Mouse (Mus musculus) urinary bladder, postnatal 25 days (tissue): ENCODE results near the gene Sgpp2.

Experiments used
- DNase-seq: peaks from one replicate; pipeline ENCODE4 v3.0.0; 2022; ENCODE audit warnings: low spot score

The Sgpp2 gene

GRCm38 (mm10) chr1:78310021-78310752 is at the start of gene Sgpp2:
Gene Sgpp2, plus strand, starts transcription at chr1:78310345.
- DNase-seq = peak; percentile 25

DNA sequence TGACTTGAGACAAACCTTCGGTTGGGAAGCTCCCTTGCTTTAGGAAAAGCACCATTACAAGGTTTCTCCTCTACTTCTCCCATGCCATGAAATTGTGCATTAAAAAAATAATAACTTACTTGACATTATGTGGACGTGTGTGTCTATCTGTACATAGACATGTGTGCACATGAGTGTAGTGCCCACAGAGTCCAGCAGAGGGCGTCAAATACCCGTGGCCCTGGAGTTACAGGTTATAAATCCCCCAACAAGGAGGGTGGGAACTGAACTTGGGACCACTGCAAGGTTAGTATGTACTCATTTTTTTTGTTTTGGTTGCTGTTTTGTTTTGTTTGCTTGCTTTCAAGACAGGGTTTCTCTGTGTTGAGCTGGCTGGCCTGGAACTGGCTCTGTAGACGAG is 42.6 kb upstream of the Sgpp2 start:
- no peak for DNase-seq

GRCm38 (mm10) chr1:78272915-78273314 is 37.2 kb upstream of the Sgpp2 start:
- DNase-seq = no peak

- no peak for DNase-seq
These were observed 31.0 kb upstream of the Sgpp2 start for GRCm38 (mm10) chr1:78279128-78279527.

DNA sequence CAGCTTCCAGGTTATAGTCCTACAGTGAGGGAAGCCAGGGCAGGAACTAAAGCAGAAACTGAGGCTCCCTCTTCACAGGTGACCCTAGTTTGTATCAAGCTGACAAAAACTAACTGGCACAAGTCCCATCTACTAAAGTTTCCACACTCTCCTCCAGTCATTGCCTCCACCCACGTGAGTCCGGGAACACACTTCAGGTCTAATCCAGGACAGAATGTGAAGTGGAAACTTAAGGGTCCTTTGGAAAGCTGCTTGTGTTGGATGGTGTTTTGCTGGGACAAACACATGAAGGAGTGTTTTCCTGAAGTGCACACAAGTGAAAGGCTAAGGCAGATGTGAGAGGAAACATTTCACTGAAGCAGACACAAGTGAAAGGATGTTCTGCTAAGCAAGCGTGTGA is 17.7 kb upstream of the Sgpp2 start:
- no peak for DNase-seq

DNA sequence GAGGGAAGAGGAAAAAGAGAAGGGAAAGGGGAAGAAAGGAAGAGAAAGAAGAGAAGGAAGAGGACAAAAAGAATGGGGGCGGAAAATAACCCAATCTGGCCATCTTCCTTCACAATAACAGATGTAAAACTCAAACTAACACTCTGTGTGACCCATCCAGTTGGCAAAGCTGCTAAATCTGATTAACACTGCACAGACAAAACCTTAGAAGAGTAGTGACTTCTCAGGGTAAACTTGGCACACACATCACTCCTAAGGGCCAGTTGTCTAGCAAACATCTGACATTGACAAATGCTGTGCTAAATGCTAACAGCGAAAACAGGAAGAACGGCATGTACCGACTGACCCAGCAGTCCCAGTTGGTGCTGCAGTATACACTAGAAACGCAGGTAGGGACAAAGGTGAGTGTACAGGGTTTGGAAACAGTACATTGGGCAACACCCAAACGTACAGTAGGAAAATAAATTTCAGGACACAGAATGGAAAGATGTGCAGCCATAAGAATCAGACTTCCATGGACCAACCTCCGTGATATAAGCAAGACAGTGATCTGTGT is 10.4 kb upstream of the Sgpp2 start:
- DNase-seq = no peak

GRCm38 (mm10) chr1:78308688-78309087 is 1.5 kb upstream of the Sgpp2 start:
- DNase-seq = no peak

- DNase-seq = no peak
These were observed 865 bp upstream of the Sgpp2 start for GRCm38 (mm10) chr1:78309280-78309679.

DNA sequence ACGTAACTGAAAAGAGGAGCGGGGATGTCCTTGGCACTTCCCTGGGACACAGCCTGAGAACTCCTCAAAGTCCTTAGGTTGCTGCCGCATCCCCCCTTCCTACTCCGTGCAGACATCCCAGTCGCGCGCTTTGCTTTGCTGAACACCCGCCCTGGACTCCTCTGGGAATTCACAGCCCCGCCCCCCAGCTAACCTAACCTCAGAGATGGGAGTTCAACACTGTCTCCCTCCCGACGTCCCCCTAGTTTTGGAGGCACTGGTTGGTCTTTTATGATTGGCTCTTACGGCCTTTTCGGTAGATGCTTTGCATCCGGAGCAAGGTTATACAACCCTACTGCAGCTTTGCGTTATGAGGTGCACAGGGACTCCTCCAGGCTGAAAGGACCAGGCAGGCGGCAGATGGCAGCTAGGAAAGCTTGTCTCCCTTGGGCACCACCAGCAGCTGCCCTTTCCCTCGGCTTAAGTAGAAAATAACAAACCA is 756 bp downstream of the Sgpp2 start:
- DNase-seq = no peak

- no peak for DNase-seq
These were observed 1.3 kb downstream of the Sgpp2 start for GRCm38 (mm10) chr1:78311482-78311881.

GRCm38 (mm10) chr1:78312917-78313316 is 2.8 kb downstream of the Sgpp2 start:
- no peak for DNase-seq

- DNase-seq = no peak
These were observed 3.8 kb downstream of the Sgpp2 start for GRCm38 (mm10) chr1:78313961-78314360.

DNA sequence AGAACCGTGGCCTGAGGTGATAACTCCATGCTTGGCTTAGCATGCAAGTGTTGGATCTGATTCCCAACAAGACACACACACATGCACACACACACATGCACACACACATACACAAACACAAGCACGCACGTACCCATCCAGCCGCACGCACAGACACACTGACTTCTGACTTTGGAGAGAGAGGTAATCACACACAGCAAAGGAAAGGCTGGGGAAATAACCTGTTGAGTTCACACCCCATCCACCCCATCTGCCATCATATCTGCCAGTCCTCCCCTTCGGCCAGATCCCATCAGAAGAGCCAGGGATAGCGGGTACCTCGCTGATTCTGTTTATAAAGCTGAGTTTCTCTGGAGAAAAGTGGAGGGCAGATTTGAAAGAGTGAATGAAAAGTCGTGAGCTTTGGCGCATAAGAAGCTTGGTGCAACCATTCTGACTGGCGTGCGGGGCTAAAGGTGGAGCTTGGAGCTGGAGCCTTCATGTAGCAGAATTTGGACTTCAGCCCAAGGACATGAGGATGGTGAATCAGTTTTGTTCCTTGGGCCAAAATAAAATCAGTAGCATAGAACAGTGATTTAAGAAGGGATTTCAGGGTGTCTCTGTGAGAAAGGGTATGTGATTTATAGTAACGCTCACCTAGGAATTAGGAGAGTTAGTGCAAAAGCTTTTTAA is 8.1 kb downstream of the Sgpp2 start:
- no peak for DNase-seq

DNA sequence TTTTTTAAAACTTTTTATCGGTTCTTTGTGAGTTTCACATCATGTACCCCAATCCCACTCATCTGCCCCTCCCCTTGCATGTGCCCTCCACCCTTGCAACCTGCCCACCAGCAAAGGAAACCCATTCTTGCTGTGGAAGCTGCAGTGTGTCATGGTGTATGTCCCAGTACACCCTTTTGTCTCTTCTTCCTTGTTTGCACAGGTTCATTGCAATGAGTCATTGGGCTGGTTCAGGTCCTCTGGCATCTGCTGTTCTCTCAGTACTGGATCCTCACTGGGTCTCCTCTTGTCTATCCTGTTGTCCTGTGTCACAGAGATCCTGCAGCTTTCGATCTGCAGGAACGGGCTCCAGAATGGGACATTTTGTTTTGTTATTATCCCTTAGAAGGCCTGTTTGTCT is 10.1 kb downstream of the Sgpp2 start:
- DNase-seq = no peak

DNA sequence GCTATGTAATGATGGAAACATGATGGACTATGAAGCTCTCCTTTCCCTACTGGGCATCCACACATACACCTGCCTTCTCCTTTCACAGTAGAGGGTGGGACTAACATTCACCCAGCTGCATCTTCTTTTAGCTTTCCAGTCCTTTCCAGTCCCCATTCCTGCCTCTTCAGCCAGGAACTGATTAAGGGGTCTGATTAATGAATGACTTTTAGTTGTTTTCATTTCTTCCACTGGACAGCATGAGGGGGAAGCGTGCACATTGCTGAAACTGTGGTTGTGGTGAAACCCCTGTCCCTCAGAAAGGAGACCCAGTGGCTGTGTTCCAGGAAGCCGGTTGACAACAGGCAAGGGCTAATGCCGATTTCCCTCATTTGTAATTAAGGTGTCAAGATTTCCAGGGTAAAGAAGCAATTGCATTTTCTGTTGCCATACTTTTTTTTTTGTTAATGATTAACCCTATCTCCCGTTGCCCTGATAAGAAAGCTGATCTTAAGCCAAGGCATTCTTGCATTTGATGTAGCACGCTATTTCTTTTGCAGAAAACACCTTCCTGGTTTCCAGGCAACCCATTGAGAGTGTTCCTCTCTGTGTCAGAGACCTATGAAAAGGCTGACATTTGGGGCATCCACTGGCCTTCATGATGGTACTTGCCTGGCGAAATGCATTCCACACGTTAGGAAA is 12.1 kb downstream of the Sgpp2 start:
- DNase-seq = no peak

GRCm38 (mm10) chr1:78322844-78323243 is 12.7 kb downstream of the Sgpp2 start:
- no peak for DNase-seq

DNA sequence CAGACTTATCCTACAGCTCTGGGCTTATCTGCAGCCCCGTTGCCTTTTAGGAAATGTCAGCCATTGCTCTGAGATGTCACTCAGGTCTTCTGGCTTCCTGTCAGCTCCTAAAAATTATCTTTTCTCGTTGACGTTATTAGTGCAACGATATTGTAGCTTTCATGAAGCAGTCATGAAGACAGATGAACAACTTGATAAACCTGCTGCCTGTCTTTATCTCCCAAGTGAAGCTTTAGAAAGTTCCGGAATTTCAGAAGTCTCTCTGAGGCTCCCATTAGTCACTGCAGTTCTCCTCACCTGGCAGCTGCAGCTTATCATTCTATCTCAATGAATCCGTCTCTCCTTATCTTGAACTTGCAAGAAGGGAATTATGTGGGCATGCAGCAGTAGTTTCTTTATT is 13.9 kb downstream of the Sgpp2 start:
- DNase-seq = no peak

DNA sequence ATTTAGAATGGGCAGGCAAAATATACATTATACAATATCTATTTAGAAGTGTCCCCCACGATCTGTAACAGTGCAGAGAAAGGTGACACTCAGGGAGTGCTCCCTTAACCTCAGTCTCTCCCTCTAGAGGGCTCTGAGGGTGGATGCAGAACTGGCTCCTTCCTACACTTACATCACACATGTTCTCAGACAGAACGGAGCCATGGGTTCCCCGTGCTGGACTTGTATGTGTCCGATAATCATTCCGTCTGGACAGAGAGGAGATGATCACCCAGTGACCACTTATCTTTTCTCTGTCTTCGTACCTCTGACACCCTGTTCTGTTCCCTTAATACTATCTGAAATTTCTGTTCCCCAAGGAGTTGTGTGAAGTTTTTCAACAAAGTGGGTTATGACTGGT is 15.7 kb downstream of the Sgpp2 start:
- no peak for DNase-seq

GRCm38 (mm10) chr1:78328646-78329045 is 18.5 kb downstream of the Sgpp2 start:
- DNase-seq = no peak

DNA sequence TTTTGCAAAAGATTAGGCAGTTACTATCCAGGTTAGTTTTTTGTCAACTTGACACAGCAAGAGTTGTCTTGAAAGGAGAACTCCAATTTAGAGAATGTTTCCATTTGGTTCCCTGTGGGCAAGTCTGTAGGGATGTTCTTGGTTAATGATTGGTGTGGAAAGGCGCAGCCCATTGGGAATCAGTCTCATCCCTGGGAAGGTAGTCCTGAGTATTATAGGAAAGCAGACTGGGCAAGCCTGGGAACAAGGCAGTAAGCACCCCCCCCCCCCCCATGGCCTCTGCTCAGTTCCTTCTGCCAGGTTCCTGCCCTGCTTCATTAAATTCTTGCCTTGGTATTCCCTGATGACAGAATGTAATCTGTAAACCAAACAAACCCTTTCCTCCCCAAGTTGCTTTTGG is 19.7 kb downstream of the Sgpp2 start:
- DNase-seq = no peak

DNA sequence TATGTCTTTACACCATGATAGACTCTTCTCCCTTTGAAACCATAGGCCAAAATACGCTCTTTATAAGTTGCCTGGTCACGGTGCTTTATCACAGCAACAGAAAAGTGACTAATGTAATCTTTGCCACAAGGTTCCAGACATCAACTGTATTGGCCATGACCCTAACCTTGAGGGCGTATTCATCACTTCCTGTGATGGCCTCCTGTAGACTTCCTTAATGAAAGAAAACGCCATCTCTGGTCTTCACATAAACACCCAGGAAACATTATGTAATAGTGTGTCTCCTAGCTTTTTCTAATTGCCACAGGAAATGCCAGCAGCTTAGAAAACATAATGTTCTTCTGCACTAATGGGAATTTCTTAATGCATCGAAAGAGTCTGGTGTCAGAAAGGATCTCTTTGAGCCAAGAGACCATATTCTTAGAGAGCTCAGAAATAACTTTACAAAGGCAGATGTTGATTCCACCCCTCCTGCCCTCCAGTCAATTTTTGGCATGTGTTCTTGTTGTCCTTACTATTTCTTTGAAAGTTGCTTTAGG is 20.5 kb downstream of the Sgpp2 start:
- DNase-seq = no peak

DNA sequence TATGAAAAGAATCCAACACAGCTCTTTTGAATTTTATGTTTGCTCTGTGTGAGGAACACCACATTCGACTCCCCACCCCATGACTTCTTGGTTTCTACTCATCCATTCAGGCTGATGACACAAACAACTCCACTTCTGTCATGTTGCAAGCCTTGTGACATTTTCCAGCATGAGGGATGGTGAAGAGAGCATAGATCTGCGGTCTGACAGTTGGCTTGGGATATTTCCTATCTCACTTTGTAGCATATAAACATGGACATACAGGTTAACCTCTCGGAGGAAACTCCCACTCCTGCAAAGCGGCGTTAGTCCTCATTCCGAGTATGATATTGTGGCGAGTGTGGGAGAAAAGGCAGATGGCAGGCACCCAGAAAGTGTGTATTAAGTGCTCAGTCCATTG is 27.6 kb downstream of the Sgpp2 start:
- no peak for DNase-seq

- DNase-seq = peak; percentile 3
These were observed 28.1 kb downstream of the Sgpp2 start for GRCm38 (mm10) chr1:78338212-78338611.
